Mouse (Mus musculus): ENCODE results near the gene Hs6st1.

The Hs6st1 gene

DNA sequence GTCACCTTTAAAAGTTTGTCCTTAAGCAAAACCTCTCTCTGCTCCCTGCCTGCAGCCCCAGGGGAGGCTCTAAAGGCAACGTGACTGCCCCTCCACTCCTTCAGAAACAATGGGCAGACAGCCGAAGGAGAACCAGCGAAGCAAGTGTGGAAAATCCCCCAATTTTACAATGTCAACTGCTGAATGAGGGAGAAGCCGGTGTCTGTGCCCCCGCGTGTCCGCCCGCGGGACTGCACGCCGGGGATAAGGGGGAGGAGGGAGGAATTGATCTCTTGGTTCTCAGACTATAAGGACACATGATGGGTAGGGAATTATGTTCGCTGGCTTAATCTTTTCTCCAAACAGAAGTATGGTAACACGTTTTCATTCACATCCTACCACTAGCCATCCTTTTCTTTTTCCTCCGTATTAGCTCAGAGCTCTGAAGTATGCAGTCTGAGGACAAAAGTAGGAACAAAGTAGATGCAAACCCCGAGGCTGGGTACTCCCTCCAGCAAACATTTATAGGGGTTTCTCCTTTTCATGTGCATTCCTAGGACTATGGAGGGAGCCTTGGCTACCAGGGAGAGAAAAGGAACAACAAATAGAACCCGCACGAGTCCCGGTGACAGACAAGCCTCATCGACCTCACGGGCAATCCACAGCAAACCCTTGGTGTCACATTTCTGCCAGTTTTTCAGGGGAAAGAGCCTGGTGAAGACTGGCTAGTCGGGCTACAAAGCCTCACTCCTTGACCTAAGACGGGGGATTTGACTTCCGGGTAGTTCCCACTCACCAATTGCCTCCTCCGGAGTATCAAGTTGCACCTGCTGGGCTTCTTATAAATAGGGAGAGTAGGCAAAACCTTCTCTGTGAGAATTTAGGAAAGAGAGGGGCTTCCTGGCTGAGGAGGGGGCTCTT lies 3.1 kb upstream of the Hs6st1 start:
- DNase-seq (ENCODE audit: low read depth, low spot score) = peak; percentile 96

DNA sequence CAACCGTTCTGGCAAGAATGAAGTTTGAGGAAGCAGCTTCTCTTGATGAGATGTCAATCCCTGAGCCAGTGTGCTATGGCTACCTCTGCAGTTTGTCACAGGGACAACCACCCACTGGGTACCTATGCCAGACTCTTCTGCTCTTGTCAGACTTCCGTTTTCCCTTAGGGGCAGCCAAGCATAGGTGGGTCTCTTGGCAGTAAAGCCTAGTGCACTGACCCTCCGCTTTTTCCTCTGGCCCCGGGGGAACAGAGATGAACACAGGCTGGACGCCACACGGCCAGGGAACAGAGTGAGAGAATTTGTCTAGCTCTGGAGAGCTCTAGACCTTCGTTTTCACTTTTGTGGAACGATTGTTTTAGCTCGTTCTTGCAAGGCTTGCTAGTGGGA lies 2.4 kb upstream of the Hs6st1 start:
- no peak for DNase-seq (ENCODE audit: low read depth, low spot score)

DNA sequence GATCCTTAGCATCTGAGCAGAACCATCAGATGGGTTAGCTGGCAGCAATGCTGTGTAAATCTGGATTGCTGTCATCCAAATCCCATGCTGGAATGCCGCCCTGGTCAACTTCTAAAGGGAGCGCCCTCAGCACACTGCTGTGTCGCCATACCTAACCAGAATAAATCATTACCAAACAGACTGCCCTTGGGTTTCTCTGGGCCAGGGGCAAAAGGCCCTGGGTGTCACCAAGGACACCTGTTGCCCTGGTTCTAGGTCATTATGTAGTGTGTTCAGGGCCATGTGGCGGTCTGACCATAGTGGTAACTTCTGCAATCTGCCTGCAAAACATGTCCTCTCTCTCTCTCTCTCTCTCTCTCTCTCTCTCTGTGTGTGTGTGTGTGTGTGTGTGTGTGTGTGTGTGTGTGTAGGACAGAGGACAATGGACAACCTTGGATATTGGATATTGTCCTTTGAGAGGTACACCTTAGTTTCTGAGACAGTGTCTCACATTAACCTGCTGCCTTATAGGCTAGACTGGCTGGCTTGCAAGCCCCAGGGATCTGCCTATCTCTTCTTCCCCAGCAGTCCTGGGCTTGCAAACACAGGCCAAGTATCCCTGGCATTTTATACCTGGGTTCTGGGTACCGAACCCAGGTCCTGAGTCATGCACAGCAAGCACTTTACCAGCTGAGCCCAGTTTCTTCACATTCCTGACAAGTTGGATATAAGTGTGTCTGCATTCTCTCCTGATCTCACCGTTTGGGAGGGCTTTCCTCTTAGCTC lies 1.8 kb upstream of the Hs6st1 start:
- no peak for DNase-seq (ENCODE audit: low read depth, low spot score)

DNA sequence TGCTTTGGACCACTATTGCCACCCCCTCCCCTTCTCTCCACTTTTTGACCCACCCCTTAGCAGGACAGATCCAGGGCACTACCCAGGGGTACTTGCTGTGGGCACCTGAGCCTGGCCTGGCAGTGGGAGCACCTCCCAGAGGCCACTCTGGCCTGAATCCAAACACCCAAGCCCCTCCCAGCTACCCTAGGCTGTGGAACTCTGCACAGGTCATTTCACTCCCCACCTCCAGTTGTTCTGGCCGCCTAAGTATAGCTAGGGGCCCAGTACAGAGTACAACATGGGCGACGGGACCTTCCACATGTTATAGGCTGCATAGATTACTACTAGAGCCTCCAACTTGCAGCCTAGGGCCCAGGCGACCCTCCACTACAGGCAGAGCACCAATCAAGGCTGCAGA lies 999 bp upstream of the Hs6st1 start:
- no peak for DNase-seq (ENCODE audit: low read depth, low spot score)

DNA sequence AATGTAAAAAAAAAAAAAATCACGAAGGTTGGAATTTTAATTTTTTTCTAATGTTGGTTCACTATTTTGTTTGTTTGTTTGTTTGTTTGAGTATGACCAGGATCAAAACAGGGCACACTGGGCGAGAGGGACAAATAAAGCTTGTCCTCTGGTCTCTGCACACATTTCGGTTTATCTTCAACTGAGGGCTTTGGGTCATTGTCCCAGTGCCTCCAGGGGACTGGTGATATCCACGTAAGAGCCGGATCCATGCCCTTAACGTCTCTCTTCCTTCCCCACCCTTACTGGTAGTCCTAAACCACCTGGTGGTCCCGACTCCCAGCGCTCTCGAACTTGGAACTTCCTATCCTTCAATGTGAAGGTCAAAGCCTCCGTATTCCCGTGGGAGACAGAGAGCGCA lies 589 bp upstream of the Hs6st1 start:
- DNase-seq (ENCODE audit: low read depth, low spot score) = no peak

DNA sequence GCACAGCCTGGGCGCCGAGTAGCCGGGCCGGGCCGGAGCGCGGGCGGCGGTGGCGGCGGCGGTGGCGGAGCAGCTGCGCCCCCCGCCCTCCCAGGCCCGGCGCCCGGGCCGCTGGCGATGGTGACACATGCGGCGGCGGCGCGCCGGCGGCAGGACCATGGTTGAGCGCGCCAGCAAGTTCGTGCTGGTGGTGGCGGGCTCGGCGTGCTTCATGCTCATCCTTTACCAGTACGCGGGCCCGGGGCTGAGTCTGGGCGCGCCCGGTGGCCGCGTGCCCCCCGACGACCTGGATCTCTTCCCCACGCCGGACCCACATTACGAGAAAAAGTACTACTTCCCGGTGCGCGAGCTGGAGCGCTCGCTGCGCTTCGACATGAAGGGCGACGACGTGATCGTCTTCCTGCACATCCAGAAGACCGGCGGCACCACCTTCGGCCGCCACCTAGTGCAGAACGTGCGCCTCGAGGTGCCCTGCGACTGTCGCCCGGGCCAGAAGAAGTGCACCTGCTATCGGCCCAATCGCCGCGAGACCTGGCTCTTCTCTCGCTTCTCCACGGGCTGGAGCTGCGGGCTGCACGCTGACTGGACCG lies 426 bp downstream of the Hs6st1 start:
- peak; percentile 48 for DNase-seq (ENCODE audit: low read depth, low spot score)

DNA sequence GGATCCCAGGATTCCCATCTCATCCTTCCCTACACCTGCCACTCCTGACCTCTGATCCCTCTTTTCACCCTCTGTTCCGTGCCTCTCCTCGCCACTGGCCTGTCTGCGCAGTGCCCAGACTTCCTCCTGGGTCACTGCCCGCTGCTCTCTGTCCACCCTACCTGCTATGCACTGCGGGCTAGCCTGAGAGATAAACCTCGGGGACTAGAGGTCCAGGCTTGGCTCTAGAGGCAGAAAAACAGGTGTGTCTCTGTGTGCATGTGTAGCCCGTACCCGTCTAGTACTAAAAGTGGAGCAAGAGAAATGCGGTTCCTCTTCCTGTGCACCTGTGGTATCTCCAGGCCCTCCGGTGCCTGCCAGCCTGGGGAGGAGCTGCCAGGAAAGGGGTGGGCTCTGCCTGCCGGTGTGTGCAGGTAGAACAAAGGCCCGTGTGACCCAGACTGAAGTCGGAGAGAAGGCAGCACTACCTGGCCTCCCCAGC lies 1.1 kb downstream of the Hs6st1 start:
- DNase-seq (ENCODE audit: low read depth, low spot score) = no peak

DNA sequence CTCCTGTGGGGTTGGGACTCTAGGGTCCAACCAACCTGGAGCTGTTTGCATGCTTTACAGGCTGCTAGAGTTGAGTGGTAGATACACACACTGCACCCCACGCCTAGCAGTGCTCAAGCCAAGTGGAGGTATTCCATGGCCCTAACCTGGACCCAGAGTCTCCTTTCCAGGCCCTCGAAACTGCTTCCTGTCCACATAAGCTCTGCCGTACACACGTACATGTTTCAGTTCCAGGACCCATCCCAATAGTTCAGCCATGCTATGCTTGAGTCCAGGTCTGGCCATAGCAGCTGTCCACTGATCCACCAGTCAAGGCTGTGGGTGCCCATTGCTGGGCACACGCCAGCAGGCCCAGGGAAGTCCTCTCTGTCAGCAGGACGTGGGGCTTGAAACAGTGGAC lies 2.0 kb downstream of the Hs6st1 start:
- no peak for DNase-seq (ENCODE audit: low read depth, low spot score)

DNA sequence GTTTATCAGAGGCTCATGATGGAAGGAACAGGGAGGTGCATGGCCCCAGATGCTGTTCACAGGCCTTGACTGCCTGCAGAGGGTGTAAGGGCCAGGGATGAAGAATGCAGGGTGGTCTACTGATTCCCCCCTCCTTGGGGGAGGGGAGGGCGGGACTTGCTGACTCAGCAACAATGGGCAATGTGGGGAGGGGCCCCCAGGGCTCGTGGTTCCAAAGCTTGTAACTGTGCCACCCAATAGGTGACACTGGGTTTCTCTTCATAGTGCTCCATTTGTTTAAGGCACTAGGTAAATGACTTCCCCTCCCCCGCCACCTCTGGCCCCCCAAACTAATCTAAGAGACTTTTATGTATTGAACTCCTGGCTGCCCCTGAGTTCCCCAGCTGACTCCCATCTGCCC lies 2.5 kb downstream of the Hs6st1 start:
- no peak for DNase-seq (ENCODE audit: low read depth, low spot score)

DNA sequence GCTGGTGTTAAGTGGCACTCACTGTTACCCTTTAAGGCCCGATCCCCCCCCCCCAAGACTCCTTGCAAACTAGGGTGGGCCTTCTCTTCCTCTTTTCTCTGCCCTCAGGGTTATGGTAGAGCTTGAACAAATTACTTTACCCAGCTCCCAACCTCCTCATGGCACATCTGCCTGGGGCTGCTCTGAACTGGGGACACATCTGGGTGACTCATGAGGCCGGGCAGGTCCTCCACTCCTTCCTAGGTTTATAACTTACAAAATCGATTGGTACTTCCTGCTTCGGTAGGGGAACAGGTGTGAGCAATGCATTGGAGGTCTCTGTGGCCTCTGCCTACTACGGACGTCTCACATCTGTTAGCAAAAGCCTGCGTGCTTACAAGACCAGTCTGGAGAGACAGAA lies 3.0 kb downstream of the Hs6st1 start:
- DNase-seq (ENCODE audit: low read depth, low spot score) = no peak

DNA sequence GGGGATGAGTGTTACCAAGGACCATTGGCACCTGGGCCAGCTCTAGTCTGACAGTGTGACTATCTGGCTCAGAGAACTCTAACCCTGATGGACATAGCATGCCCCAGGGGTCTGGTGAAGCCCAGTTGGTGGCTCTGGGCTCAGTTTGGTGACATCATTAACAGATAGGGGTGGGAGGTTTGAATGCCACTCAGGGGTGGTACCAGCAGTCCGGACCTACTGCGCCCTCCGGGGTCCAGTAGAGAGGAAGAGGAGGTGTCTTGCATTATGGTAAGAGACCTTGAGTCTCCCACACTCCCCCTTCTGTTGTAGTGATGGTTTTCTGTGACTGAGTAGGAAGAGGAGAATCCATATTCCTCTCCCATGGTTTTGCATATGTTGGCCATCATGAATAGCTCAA lies 3.4 kb downstream of the Hs6st1 start:
- DNase-seq (ENCODE audit: low read depth, low spot score) = no peak

DNA sequence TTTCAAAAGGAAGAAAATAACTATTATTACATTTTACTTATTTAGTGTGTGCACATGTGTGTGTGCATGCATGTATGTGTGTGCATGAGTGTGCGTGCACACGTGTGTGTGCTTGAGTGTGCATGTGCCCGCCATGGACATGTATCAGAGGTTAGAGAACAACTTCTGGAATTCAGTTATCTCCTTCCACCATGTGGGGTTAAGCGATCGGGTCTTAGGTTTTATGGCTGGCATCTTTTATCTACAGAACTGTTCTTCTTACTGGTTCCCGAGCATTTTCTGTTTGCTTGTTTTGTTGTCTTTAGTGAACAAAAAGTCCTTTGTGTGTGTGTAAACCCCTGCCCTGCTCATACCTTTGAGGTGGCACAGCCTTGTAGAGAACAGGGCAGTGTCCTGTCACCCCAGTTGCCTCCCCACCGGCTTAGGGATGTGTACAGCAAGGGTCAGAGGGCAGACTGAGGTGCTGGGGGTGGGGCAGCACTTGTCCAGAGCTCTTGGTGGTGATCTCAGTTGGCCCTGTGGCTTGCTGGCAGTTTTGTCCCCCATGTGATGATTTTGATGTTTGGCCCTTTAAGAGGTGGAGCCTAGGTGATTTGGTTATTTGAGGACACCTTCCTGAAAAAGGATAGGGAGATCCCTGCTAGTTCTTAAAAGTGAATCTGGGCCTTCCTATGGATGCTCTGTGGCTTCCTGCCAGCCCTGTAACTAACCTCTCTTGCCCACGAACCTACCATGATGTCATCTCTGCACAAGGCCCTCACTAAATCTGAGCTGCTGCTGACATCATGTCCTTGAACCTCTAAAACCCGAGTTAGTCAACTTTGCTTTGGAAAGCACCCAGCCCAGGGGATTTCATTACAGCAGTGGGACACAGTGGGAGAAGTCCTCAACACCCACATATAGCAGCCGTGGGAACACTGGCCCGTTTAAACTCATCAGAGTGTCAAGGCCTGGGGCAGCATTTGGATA lies 4.7 kb downstream of the Hs6st1 start:
- no peak for DNase-seq (ENCODE audit: low read depth, low spot score)

DNA sequence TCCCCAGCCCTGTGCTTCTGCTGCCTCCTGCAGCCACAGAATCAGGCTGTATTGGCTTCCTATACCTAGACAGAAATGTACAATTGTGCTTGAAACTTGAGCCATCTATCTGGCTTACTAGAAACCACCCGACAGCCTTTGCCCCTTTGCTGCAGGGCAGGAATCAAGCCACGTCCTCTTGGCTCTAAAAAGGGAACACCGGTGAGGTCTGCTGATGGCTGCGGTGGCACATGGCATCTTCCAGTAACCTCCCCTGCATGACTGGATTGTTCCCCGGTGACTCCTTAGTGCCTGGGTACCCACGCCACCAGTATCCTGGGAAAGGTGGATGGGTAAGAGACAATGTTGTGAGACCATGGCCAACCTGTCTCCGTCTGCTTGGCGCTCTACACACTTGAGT lies 5.4 kb downstream of the Hs6st1 start:
- DNase-seq (ENCODE audit: low read depth, low spot score) = no peak

DNA sequence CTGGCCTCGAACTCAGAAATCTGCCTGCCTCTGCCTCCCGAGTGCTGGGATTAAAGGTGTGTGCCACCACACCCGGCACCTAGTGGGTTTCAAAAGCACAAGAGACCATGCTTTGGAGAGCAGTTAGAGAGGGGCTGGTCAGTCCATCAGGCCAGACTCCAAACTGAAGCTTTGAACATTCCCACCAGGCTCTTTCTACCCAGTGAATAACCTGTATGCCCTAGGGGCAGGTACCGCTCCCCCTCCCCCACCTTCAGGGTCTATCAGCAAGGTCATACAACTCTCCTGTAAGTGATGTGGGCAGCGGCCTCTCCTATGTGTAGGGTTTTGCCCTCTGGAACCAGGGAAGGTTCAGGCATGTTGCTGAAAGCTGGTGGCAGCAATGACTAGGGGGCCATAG lies 6.0 kb downstream of the Hs6st1 start:
- peak; percentile 53 for DNase-seq (ENCODE audit: low read depth, low spot score)

DNA sequence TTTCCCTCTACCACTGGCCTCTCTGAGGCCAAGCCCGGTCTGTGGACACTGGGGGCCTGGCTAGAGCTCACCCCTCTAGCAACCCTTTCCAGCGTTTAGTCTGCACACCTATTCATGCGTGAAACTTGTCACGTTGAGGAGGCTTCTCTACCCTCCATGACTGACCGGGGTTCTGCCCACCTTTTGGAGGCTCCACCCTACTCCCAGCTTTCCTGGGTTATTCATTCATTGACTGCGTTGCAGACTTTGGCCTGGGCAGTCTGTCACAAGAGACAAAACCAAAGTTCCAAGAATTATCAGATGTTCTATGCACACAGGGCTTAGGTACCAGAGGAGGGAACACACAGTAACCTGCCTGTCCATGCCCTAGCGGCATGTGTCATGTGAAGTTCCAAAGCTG lies 6.8 kb downstream of the Hs6st1 start:
- no peak for DNase-seq (ENCODE audit: low read depth, low spot score)

DNA sequence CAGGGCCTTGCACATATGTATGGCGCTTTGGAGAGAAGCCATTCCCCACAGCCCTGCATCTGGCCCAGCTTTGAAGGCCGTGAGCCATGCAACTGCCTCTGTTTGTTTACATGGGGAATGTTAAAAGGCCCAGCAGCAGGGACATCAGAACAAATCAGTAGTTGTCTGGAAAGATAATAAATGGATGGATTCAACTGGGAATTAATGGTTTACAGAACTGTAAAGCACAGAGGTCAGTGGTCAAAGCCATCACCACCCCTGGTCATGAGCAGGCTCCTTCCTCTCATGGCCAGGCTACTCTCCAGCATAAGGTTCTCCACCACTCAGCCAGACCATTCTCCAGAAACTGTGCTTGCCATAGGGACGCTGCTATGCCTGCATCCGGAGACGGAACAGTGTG lies 7.5 kb downstream of the Hs6st1 start:
- no peak for DNase-seq (ENCODE audit: low read depth, low spot score)

DNA sequence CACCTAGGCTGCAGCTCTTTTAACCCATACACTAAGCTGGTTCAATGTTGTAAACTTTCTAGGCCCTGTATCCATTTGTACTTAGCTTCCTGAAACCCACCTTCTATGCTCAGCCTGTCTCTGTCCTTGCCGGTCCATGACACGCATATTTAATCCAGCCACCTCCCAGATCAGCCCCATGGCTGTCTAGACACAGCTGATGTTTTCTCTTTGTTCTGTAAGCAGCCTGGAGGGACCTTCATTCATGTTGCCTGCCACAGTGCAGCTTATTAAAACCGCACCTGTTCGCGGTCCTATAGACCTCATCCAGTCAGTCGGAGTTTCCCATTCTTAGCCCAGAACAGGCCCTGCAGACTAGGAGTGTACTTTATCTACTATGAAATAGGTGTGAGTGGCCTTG lies 8.9 kb downstream of the Hs6st1 start:
- DNase-seq (ENCODE audit: low read depth, low spot score) = no peak

DNA sequence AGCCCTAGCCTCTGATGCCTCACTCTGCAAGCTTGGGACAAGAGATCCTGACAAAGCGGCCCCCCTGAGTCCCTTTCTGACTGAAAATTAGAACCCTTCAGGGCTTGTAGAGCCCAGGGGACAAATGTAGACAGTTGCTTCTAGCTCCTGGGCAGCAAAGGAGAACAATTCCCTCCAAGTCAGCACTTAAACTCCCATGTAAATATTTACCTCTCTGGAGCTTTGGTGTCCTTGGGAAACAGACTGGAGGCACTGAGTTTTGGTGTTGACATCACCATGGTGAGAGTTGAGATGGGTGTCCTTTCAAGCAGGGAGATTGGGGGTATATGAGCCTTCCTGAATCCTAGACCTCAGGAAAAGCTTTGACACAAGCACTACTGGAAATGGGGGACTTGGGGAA lies 10.1 kb downstream of the Hs6st1 start:
- no peak for DNase-seq (ENCODE audit: low read depth, low spot score)

DNA sequence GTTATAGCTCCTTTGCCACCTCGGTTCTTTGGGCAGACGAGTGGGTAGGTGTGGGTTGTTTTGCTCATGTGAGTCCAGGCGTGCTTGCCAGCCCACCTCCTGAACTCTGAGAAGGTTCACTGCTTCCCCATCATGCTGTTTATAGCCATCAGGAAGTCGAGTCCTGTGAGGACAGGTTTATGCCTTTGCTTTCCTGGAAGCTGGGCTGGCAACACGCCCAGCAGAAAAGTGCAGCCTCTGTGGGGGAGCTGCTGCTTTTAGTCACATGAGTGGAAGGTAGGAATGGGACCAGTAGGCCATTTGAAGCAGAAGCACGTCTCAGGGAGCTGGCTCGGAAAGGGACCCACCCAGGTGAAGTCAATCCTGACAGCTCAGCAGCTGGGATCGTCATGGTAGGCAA lies 11.5 kb downstream of the Hs6st1 start:
- DNase-seq (ENCODE audit: low read depth, low spot score) = no peak

DNA sequence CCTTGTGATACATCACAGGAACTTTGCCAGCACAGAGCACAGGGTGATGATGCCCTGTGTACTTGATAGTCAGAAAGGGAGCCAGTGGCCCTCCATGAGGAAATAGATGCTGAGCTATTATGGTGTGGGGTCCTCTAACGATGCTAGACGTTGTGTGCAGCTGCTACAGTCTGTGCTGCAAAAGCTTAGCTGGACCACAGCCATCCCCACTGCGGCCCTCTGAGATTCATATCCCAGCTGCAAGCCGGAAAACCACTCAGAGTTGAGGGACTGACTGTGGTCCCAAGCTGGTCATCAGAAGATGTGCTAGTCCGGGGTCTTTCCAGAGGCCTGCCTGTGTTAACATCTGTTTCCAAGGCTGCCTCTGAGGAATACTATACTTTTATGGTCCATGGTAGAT lies 12.8 kb downstream of the Hs6st1 start:
- no peak for DNase-seq (ENCODE audit: low read depth, low spot score)

DNA sequence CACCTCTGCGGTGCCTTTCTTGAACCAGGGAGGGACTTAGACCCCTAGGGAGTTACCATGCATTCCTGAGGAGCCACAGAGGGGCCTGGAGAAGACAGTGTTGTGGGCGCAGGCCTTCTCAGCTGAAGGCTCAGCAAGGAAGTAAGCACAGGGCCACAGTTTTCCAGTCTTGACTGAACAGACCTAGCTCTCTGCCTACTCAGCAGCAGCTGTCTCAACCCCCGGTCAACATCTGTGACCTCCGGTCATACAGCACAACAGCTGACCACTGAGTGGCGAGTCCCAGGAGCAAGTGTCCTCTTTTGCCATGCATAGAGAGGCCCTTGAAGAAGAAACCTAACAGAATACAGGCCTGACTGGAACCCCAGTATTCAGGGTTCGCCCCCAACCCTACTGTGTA lies 14.0 kb downstream of the Hs6st1 start:
- no peak for DNase-seq (ENCODE audit: low read depth, low spot score)

Data from ES-CJ7 (cell line).